Mouse (Mus musculus) thymus, adult 2 months (tissue): ENCODE measurements around the gene Pex14. TPM values are rescaled to one million over a fixed set of nuclear protein-coding genes. Genes with fewer than 3 reads are reported as not detected.

Source experiments
- DNase-seq: peaks from one replicate; pipeline ENCODE4 v3.0.0; 2021
- H3K27ac ChIP-seq: fragments of 200-500 bp; 2 replicates; pipeline ENCODE4 v1.5.1; 2012; ENCODE audit warnings: low read length, control low read depth; ENCODE audit not compliant: control insufficient read depth, insufficient read depth
- H3K27me3 ChIP-seq: fragments of 200-500 bp; 2 replicates; pipeline ENCODE4 v1.6.1; 2012; ENCODE audit warnings: mild to moderate bottlenecking, low read length, moderate library complexity, mixed read lengths; ENCODE audit not compliant: control insufficient read depth, insufficient read depth
- H3K36me3 ChIP-seq: fragments of 200-500 bp; 2 replicates; pipeline ENCODE4 v1.6.1; 2012; ENCODE audit warnings: mild to moderate bottlenecking, low read length, moderate library complexity; ENCODE audit not compliant: control insufficient read depth, insufficient read depth
- H3K4me1 ChIP-seq: fragments of 200-500 bp; replicated peaks from 2 replicates; pipeline ENCODE4 v1.6.1; 2012; ENCODE audit warnings: low read length; ENCODE audit not compliant: control insufficient read depth, insufficient read depth
- H3K4me3 ChIP-seq: fragments of 200-500 bp; 2 replicates; pipeline ENCODE4 v1.5.1; 2012; ENCODE audit warnings: mild to moderate bottlenecking, low read length, control low read depth, moderate library complexity; ENCODE audit not compliant: control insufficient read depth, insufficient read depth
- CTCF ChIP-seq: fragments of 200-500 bp; IDR thresholded peaks from 2 replicates; pipeline ENCODE4 v1.5.1; 2012; ENCODE audit warnings: mild to moderate bottlenecking, control low read depth, low read length, moderate library complexity, borderline replicate concordance; ENCODE audit not compliant: control insufficient read depth, poor library complexity, insufficient read depth; ENCODE audit errors: extremely low read depth
- POLR2A ChIP-seq: fragments of 200-500 bp; IDR thresholded peaks from 2 replicates; pipeline ENCODE4 v1.6.1; 2012; ENCODE audit warnings: mild to moderate bottlenecking, low read length, control low read depth, moderate library complexity; ENCODE audit not compliant: control insufficient read depth, poor library complexity, insufficient read depth; ENCODE audit errors: extremely low read depth
- WGBS: fragments of 180-500 bp; shearing (Covaris S2); methylation state at CpG from one replicate; pipeline ENCODE4 v1.1.7; 2018; 5-methylcytosine and 5-hydroxymethylcytosine counted together
- polyA plus RNA-seq: library from polyadenylated mRNA; depleted of rRNA; stranded (reverse); fragments of >200 nt; gene quantifications from 2 replicates; pipeline ENCODE4 v1.2.3, GENCODE M21; 2012

The Pex14 gene
- polyA plus RNA-seq, 1 experiment: 40.4 TPM

DNA sequence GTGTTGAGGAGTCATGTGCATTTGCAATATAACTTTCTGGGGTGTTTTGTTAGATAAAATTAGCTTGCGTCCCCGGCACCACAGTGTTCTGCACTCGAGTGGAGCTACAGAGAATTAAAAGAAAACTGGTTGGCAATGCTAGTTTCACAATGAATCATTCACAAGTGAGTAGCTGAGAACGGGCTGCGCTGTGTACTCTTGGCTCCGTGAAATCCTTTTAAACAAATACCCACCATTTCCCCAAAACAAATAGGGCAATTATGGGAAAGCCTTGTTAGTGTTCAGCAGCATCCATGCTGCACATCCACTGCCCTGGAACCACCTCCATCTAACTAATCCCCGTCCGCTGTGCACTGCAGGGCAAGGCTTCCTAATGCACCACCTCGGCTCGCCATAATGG, 74.4 kb downstream of the Pex14 start:
- H3K36me3 ChIP-seq: no peaks in the 10 kb centered on the region
- WGBS: 96% methylated on average over 10 of the region's 10 CpGs
- no peak for DNase-seq

DNA sequence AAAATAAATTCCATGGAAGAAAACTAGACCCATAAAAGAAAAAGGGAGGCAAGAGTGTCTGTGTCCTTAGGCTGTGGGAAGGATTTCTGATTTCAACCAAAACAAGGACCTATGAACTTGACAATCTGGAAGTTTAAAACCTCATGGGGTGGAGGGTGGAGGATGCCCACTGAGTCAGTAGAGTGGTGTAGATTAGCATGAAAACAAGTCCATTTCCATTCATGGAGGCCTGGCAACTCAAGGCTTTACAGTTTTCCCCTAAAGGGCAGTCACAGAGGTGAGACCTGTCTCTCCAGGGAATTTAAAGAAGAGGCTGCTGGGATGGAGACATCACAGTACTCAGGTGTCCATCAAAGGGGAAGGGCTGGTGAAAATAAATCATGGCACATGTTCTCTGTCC, 78.7 kb downstream of the Pex14 start:
- Histone ChIP-seq H3K36me3 (no peaks in the 10 kb centered on the region), H3K27ac (no peak overlapping the region)

More for the DNA sequence above, 74.4 kb downstream of the Pex14 start:
- H3K27me3 ChIP-seq: no peaks in the 10 kb centered on the region
- H3K4me3 ChIP-seq: no peak overlapping the region
- no peaks in the 10 kb centered on the region for H3K4me1 ChIP-seq
- no peak for TF ChIP-seq CTCF
- no peak for TF ChIP-seq POLR2A
- H3K27ac ChIP-seq: no peak overlapping the region

DNA sequence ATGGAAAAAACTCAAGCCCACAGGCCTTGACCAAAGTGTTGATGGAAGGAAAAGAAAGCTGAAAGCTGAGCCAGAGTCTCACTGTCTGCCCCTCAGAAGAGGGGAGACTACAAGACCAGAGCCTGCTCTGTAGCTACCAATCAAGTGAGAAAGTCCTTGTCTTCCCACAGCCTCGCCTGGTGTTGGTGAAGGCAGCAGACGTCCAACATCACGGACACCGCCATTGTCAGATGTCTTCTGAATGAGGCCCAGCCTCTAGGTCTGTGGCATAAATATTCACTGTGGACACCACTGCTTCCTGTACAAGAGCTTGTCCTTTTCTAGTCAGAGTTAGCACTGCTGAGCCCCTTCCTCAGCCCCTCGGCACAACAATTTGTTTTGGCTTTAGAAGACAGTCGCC, 80.2 kb downstream of the Pex14 start:
- TF ChIP-seq POLR2A: no peak
- no peak for TF ChIP-seq CTCF
- no peaks in the 10 kb centered on the region for H3K36me3 ChIP-seq
- no peaks in the 10 kb centered on the region for H3K4me1 ChIP-seq
- DNase-seq: no peak
- H3K27me3 ChIP-seq: no peaks in the 10 kb centered on the region
- no peak overlapping the region for H3K4me3 ChIP-seq
- no peak overlapping the region for H3K27ac ChIP-seq
- WGBS: 96% methylated on average over 6 of the region's 6 CpGs

More for the DNA sequence above, 78.7 kb downstream of the Pex14 start:
- no peak overlapping the region for H3K4me3 ChIP-seq
- no peak for DNase-seq
- H3K4me1 ChIP-seq: no peaks in the 10 kb centered on the region
- TF ChIP-seq CTCF (no peak), POLR2A (no peak)
- H3K27me3 ChIP-seq: no peaks in the 10 kb centered on the region

DNA sequence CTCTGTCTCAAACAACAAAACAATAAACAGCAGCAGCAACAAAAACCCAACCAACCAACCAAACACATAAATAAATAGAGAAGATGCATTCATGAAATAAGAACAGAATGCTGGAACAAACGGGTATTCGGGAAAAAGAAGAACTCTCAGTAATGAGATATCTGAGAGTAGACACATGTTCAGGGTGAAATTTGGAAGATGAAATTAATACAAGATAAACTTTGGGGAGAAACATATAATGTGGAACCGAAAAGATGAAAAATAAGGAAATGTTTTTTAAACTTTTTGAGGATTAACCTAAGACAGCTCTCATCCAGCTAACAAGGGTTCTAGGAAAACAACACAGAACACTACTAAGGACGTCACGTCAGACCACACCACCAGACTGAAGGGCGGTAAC, 92.9 kb downstream of the Pex14 start:
- H3K4me3 ChIP-seq: no peak overlapping the region
- H3K36me3 ChIP-seq: no peaks in the 10 kb centered on the region
- DNase-seq: no peak
- no peak overlapping the region for H3K27ac ChIP-seq
- no peaks in the 10 kb centered on the region for H3K27me3 ChIP-seq
- 95% methylated on average over 6 of the region's 6 CpGs for WGBS
- H3K4me1 ChIP-seq: no peaks in the 10 kb centered on the region
- TF ChIP-seq CTCF (no peak), POLR2A (no peak)

DNA sequence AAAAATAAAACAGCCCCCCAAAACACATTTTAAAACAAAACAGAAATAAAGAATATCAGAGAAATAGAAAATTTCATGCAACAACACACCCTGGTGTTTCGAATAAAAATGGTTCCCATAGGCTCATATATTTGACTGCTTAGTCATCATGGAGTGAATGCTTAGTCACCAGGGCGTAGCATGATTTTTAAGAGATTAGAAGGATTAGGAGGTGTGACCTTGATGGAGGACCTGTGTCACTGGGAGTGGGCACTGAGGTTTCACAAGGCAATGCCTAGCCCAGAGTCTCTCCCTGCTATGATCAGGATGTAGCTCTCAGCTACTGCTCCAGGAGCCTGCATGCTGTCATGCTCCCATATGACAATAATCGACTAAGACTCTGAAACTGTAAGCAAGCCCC, 93.6 kb downstream of the Pex14 start:
- no peak overlapping the region for H3K4me3 ChIP-seq
- 96% methylated on average over 3 of the region's 3 CpGs for WGBS
- H3K27ac ChIP-seq: no peak overlapping the region
- H3K4me1 ChIP-seq: no peaks in the 10 kb centered on the region
- H3K36me3 ChIP-seq: no peaks in the 10 kb centered on the region
- DNase-seq: no peak
- TF ChIP-seq POLR2A: no peak
- no peak for TF ChIP-seq CTCF
- H3K27me3 ChIP-seq: no peaks in the 10 kb centered on the region

DNA sequence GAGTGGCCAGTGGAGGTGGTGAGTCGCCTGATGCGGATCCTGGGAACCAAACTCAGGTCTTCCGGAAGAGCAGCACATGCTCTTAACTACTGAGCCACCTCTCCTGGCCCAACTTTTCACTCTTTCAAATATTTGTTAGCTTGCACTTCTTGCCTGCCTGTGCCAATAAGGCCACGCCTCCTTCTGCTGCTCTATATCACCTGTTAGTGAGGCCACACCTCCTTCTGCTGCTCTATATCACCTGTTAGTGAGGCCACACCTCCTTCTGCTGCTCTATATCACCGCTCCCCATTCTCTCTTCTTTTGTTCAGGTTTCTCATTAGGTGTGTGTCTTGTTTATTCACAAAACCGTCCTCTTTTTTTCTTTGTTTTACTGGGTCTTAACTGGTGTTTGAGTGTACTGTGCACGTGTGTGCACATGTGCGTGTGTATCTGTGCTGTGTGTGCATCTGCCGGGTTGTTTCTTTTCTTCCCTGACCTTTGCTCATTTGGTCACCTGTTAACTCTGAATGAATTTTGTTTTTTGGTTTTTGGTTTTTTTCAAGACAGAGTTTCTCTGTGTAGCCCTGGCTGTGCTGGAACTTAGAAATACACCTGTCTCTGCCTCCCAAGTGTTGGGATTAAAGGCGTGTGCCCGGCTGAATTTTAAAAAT, 97.1 kb downstream of the Pex14 start:
- Histone ChIP-seq H3K36me3 (no peaks in the 10 kb centered on the region), H3K4me1 (0 out of 2 replicates have a peak, but pooled peaks cover 5% of the 10 kb centered on the region), H3K27me3 (no peaks in the 10 kb centered on the region), H3K27ac (no peak overlapping the region), H3K4me3 (no peak overlapping the region)
- TF ChIP-seq POLR2A: no peak
- no peak for TF ChIP-seq CTCF
- WGBS: 96% methylated on average over 11 of the region's 11 CpGs
- no peak for DNase-seq

DNA sequence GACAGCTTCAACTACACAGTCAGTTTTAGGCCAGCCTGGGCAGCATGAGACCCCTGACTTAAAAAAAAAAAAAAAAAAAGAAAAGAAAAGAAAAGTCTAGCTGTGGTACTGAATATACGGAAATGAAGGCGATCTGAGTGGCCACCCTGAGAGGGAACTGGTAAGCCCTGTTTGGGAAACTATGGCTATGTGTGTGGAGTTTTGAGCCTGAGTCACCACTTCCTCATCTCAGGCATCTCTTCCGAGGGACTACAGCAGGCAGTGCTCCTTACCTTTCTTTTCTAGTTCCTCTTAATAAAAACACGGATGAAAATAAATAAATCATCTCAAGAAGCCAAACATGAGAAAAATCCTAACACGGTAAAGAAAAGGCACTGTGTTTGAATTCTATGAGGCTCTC, 98.2 kb downstream of the Pex14 start:
- Histone ChIP-seq H3K36me3 (no peaks in the 10 kb centered on the region), H3K4me1 (0 out of 2 replicates have a peak, but pooled peaks cover 6% of the 10 kb centered on the region), H3K4me3 (no peak overlapping the region), H3K27ac (no peak overlapping the region), H3K27me3 (no peaks in the 10 kb centered on the region)
- TF ChIP-seq POLR2A: no peak
- no peak for TF ChIP-seq CTCF
- 72% methylated on average over 5 of the region's 5 CpGs for WGBS
- no peak for DNase-seq
